Mouse (Mus musculus) forebrain, postnatal 0 days (tissue): ENCODE results near the gene D5Ertd579e. TPM values are rescaled to one million over a fixed set of nuclear protein-coding genes. Genes with fewer than 3 reads are reported as not detected.
A peak's percentile ranks its signal among the peaks of the same experiment; 100 is the strongest.
"Not testable (repeated sequence)": the region's sequence is repeated elsewhere in the genome, so short reads cannot be mapped to it uniquely, and the experiment has no call there.

Experiments used
- ATAC-seq: fragments of 200-750 bp; cut with Nextera tagmentation; 2 replicates; pipeline ENCODE4 v1.8.0; 2017; ENCODE audit warnings: mild to moderate bottlenecking, moderate library complexity
- DNase-seq: peaks from one replicate; pipeline ENCODE4 v3.0.0-alpha.2; 2015
- H3K27ac ChIP-seq: fragments of 300-500 bp; sonication (generic); 2 replicates; pipeline ENCODE4 v1.5.1; 2014; ENCODE audit warnings: low read depth, mild to moderate bottlenecking, antibody characterized with exemption, low read length, moderate library complexity, mixed read lengths
- H3K27me3 ChIP-seq: fragments of 300-500 bp; sonication (generic); 2 replicates; pipeline ENCODE4 v1.6.1; 2014; ENCODE audit warnings: mild to moderate bottlenecking, low read length, mixed read lengths; ENCODE audit not compliant: insufficient read depth
- H3K36me3 ChIP-seq: fragments of 300-500 bp; sonication (generic); 2 replicates; pipeline ENCODE4 v1.6.1; 2014; ENCODE audit warnings: mild to moderate bottlenecking, moderate library complexity; ENCODE audit not compliant: insufficient read depth
- H3K4me1 ChIP-seq: fragments of 300-500 bp; sonication (generic); 2 replicates; pipeline ENCODE4 v1.6.1; 2014; ENCODE audit warnings: antibody characterized with exemption; ENCODE audit not compliant: insufficient read depth
- H3K4me2 ChIP-seq: fragments of 300-500 bp; sonication (generic); 2 replicates; pipeline ENCODE4 v1.6.1; 2014; ENCODE audit warnings: low read depth, mild to moderate bottlenecking, moderate library complexity
- H3K4me3 ChIP-seq: fragments of 300-500 bp; sonication (generic); 2 replicates; pipeline ENCODE4 v1.5.1; 2014; ENCODE audit warnings: low read depth, low read length, mixed read lengths
- H3K9ac ChIP-seq: fragments of 300-500 bp; sonication (generic); 2 replicates; pipeline ENCODE4 v1.6.1; 2014; ENCODE audit warnings: mild to moderate bottlenecking
- H3K9me3 ChIP-seq: fragments of 300-500 bp; sonication (generic); 2 replicates; pipeline ENCODE4 v1.6.1; 2016; ENCODE audit warnings: low read length
- CTCF ChIP-seq: sonication (generic); IDR thresholded peaks from 2 replicates; pipeline ENCODE4 v1.5.1; 2016; ENCODE audit warnings: antibody characterized with exemption, control low read depth, low read depth
- WGBS: fragments of 180-500 bp; shearing (Covaris S2); extraction: QIAGEN DNeasy Blood & Tissue Kit; methylation state at CpG from one replicate; pipeline ENCODE4 v1.1.7; 2014; 5-methylcytosine and 5-hydroxymethylcytosine counted together
- polyA plus RNA-seq: library from polyadenylated mRNA; unstranded; fragments of >200 nt; fragmentation: Nextera tagmentation; extraction: Ambion mirVana; gene quantifications from 2 replicates; pipeline ENCODE4 v1.2.1, GENCODE M21; 2015
- total RNA-seq: library from RNA; depleted of rRNA; stranded (reverse); fragments of >200 nt; gene quantifications from 2 replicates; pipeline ENCODE4 v1.2.3, GENCODE M21; 2014

Gene D5Ertd579e
- total and polyA plus RNA-seq, 2 experiments from 2014 or later = 27.4 to 105 TPM

DNA sequence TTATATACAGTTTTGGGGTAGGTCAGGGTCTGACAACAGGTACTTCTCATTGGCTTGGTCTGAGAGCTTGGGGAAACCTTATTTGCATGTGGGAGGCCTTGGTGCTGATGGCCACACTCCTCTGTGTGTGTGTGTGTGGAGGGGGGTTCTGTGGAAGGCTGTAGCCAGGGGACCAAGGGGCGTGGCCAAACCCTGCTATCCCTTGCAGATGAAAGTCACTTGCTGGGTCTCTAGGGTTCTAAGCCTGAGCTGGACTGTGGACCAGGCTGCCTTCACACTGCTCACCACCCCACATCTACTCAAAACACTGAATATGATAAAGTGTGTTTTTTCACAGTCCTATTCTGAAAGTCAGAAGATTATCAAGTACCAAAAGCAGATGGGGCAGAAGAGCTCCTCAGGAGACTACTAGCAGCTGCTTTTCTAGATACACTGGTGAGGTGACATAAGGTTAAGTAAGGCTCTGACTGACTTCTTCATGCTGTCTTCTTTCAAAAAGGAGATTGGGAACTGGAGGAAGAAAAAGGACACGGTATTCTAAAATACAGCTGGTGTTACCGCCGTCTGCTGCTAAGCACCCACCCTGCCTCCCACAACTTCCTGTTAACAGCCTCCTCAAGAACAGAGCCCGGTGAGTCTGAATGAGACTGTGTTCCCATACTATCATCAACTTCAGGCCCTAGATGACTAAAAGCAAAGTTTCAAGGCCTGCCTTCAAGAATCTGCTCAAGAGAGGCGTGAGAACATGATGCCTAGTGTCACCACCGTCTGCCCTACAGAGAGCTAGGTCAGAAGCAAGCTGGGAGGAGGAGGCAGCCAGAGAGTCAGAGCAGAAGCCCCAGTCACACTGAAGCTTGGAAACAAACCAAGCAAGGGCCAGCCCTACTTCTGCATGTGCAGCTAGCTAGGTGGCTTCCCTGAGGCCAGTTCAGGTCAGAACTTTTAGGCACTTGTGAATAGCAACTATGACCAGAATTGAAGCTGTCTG lies 26.5 kb downstream of the D5Ertd579e start:
- Histone ChIP-seq H3K27ac (no peak overlapping the region), H3K4me2 (no peak overlapping the region), H3K4me1 (no peaks in the 10 kb centered on the region), H3K27me3 (no peaks in the 10 kb centered on the region), H3K36me3 (peaks cover 25% of the 10 kb centered on the region), H3K9me3 (no peaks in the 10 kb centered on the region), H3K9ac (no peak overlapping the region), H3K4me3 (no peak overlapping the region)
- 86% methylated on average over 7 of the region's 7 CpGs for WGBS
- TF ChIP-seq CTCF = no peak
- no peak for DNase-seq
- no peak for ATAC-seq

DNA sequence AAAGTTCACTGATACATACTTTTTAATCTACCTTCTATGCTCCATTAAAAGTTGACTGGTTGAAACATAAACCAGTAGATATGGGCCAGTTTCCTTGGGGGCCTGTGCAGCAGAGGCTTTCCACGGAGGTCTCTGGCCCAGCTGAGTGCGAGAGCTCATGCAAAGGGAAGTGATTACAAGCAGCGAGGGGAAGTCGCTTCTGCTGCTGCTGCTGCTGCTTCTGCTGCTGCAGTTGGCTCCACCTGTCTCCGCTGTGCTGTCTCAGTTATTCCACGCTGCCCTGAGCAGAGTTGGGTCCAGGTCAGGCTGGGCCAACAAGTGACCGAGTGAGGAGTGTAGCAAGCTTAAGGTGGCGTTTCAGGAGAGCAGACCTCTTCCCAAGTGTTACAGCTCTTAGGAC lies 27.3 kb downstream of the D5Ertd579e start:
- 93% methylated on average over 8 of the region's 8 CpGs for WGBS
- Histone ChIP-seq H3K4me2 (no peak overlapping the region), H3K4me1 (no peaks in the 10 kb centered on the region), H3K9ac (no peak overlapping the region), H3K4me3 (no peak overlapping the region), H3K36me3 (peaks cover 25% of the 10 kb centered on the region), H3K9me3 (no peaks in the 10 kb centered on the region), H3K27me3 (no peaks in the 10 kb centered on the region), H3K27ac (no peak overlapping the region)
- no peak for TF ChIP-seq CTCF
- DNase-seq = no peak
- no peak for ATAC-seq

GRCm38 (mm10) chr5:36667986-36668385 lies 27.8 kb downstream of the D5Ertd579e start:
- 88% methylated on average over 2 of the region's 2 CpGs for WGBS
- H3K4me1 ChIP-seq, H3K9me3 ChIP-seq, H3K27me3 ChIP-seq, H3K9ac ChIP-seq, ATAC-seq, H3K4me2 ChIP-seq, H3K4me3 ChIP-seq, DNase-seq, H3K27ac ChIP-seq: not testable (repeated sequence)
- H3K36me3 ChIP-seq = peaks cover 25% of the 10 kb centered on the region

DNA sequence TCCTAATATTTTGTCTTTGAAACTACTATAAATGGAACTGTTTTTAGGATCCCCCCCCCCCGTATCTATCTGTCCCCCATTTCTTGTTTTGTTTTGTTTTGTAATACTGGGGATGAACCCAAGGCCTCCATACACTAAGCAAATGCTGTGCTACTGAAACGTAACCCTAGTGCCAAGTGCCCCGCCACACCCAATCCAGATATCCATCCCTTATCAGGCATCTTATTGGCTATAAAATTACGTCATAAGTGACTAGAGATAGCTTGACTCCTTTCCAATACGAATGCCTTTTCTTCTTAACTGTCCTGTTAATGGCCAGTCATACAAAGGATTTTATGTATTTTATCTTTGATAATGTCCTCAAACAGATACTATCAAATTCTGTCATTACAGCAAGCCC lies 28.7 kb downstream of the D5Ertd579e start:
- no peaks in the 10 kb centered on the region for H3K9me3 ChIP-seq
- ATAC-seq (no peak), DNase-seq (no peak)
- WGBS = 95% methylated on average over 5 of the region's 5 CpGs
- H3K36me3 ChIP-seq = peaks cover 21% of the 10 kb centered on the region
- H3K4me2 ChIP-seq = no peak overlapping the region
- H3K4me1 ChIP-seq = no peaks in the 10 kb centered on the region
- no peaks in the 10 kb centered on the region for H3K27me3 ChIP-seq
- no peak for TF ChIP-seq CTCF
- no peak overlapping the region for H3K27ac ChIP-seq
- H3K4me3 ChIP-seq = no peak overlapping the region
- H3K9ac ChIP-seq = no peak overlapping the region

DNA sequence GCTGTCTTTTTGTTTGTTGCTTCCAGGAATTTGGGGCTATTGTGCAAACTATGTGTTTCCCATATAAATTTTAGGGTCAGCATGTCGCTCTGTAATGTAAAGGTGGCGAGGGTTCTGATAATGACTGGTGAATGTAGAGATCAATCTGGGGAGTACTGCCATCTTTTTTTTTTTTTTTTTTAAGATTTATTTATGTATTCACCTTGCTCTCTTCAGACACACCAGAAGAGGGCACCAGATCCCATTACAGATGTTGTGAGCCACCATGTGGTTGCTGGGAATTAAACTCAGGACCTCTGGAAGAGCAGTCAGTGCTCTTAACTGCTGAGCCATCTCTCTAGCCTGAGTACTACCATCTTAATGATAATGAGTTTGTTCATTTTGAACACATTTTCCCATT lies 29.1 kb downstream of the D5Ertd579e start:
- not testable (repeated sequence) for ATAC-seq, DNase-seq
- WGBS = 99% methylated on average over 2 of the region's 2 CpGs

DNA sequence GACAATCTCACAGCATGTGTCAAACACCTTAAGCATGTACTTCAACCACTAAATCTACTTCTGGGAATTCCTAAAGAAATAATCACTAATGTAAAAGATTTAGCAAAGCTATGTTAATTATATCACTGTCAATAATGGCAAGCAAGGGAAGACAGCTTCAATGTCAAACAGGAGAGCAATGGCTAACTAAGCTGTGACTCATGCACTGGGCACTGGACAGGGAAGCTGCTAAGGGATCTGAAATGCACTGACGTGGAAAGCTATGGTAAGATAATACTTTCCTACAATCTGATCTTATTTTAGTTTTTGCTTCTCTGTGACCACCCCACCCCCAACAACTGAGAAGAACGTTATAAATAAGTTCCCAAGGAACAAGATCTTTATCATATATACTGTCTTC lies 32.5 kb downstream of the D5Ertd579e start:
- no peak for TF ChIP-seq CTCF
- Histone ChIP-seq H3K9me3 (no peaks in the 10 kb centered on the region), H3K36me3 (peaks cover 7% of the 10 kb centered on the region; the same call in 1 of the 2 replicates), H3K4me1 (no peaks in the 10 kb centered on the region), H3K27ac (no peak overlapping the region), H3K4me3 (no peak overlapping the region), H3K9ac (no peak overlapping the region), H3K27me3 (no peaks in the 10 kb centered on the region), H3K4me2 (no peak overlapping the region)
- ATAC-seq (no peak), DNase-seq (no peak)
- 89% methylated on average over 2 of the region's 2 CpGs for WGBS

More for the DNA sequence above, 29.1 kb downstream of the D5Ertd579e start:
- H3K4me1 ChIP-seq, H3K4me3 ChIP-seq, H3K4me2 ChIP-seq, H3K9ac ChIP-seq, H3K9me3 ChIP-seq, H3K27ac ChIP-seq, H3K27me3 ChIP-seq: not testable (repeated sequence)
- peaks cover 18% of the 10 kb centered on the region for H3K36me3 ChIP-seq

DNA sequence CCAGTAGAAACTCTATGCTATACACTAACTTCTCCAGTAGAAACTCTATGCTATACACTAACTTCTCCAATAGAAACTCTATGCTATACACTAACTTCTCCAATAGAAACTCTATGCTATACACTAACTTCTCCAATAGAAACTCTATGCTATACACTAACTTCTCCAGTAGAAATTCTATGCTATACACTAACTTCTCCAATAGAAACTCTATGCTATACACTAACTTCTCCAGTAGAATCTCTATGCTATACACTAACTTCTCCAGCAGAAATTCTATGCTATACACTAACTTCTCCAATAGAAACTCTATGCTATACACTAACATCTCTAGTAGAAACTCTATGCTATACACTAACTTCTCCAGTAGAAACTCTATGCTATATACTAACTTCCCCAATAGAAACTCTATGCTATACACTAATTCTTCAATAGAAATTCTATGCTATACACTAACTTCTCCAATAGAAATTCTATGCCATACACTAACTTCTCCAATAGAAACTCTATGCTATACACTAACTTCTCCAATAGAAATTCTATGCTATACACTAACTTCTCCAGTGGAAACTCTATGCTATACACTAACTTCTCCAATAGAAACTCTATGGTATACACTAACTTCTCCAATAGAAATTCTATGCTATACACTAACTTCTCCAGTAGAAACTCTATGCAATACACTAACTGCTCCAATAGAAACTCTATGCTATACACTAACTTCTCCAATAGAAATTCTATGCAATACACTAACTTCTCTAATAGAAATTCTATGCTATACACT lies 34.7 kb downstream of the D5Ertd579e start:
- ATAC-seq, H3K4me3 ChIP-seq, H3K36me3 ChIP-seq, H3K27me3 ChIP-seq, H3K4me2 ChIP-seq, H3K9me3 ChIP-seq, H3K9ac ChIP-seq, H3K27ac ChIP-seq, H3K4me1 ChIP-seq: not testable (repeated sequence)
- DNase-seq = peak; percentile 4
